Mouse (Mus musculus) testis, adult 2 months (tissue): Measurements from ENCODE around the gene Tbx2. TPM values are rescaled to one million over a fixed set of nuclear protein-coding genes. Genes with fewer than 3 reads are reported as not detected.

Source experiments
- H3K27ac ChIP-seq: fragments of 200-500 bp; 2 replicates; pipeline ENCODE4 v1.5.1; 2012; ENCODE audit warnings: low read depth, low read length; ENCODE audit not compliant: control insufficient read depth, insufficient read depth
- H3K27me3 ChIP-seq: fragments of 200-500 bp; 2 replicates; pipeline ENCODE4 v1.6.1; 2012; ENCODE audit warnings: mild to moderate bottlenecking, low read length, moderate library complexity; ENCODE audit not compliant: control insufficient read depth, insufficient read depth
- H3K36me3 ChIP-seq: fragments of 200-500 bp; 2 replicates; pipeline ENCODE4 v1.6.1; 2012; ENCODE audit warnings: mild to moderate bottlenecking, low read length; ENCODE audit not compliant: control insufficient read depth, insufficient read depth
- H3K4me1 ChIP-seq: fragments of 200-500 bp; 2 replicates; pipeline ENCODE4 v1.6.1; 2012; ENCODE audit warnings: low read length; ENCODE audit not compliant: control insufficient read depth, insufficient read depth
- H3K4me3 ChIP-seq: fragments of 200-500 bp; 2 replicates; pipeline ENCODE4 v1.5.1; 2012; ENCODE audit warnings: low read depth, mild to moderate bottlenecking, low read length, moderate library complexity, mixed read lengths; ENCODE audit not compliant: control insufficient read depth
- CTCF ChIP-seq: fragments of 200-500 bp; IDR thresholded peaks from 2 replicates; pipeline ENCODE4 v1.5.1; 2012; ENCODE audit warnings: low read depth, mild to moderate bottlenecking, inconsistent platforms, low read length, moderate library complexity; ENCODE audit not compliant: control insufficient read depth, insufficient read depth, insufficient replicate concordance
- POLR2A ChIP-seq: fragments of 200-500 bp; IDR thresholded peaks from 2 replicates; pipeline ENCODE4 v1.6.1; 2012; ENCODE audit warnings: low read depth, mild to moderate bottlenecking, inconsistent platforms, low read length, moderate library complexity; ENCODE audit not compliant: control insufficient read depth
- polyA plus RNA-seq: library from polyadenylated mRNA; depleted of rRNA; stranded (reverse); fragments of >200 nt; gene quantifications from 2 replicates; pipeline ENCODE4 v1.2.3, GENCODE M21; 2012; rRNA removed

Gene Tbx2
- 2.3 and 4.0 TPM in 2 replicates for polyA plus RNA-seq

DNA sequence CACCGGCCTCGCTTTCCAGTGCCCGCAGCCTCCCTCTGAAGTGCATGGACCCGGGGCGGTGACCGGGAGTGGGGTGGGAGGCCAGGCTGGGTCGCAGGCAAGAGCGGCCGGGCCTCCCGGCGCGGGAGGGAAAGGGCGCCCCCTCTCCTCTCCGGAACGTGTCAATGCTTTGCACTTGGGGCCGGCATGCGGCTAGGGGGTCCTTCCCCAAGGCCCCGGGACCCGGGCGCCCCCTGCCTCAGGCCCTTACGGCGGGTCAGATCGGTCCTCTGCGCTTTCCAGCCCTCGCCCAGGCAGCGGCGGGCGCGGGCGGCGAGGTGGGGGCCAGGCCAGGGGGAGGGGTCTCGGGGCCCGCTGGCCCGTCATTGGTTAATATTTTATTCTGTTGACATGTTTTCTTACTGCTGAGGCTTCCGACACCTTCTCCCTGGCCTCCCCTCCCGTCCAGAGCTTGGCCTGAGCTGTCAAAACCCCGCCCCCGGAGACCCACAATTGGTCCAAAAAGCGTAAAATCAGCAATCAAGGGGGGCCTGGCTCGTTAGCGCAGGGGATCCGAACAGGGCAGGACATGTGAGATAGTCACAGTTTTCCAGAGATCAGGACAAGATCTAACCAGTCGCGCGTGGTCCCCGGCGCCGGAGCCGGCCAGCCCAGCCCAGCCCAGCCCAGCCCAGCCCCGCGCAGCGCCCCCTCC is at the start of gene Tbx2:
Tbx2 (plus strand) TSS at position 321 of the 694 bp plus-strand sequence.
- Histone ChIP-seq H3K27ac (0 out of 2 replicates have a peak within 1 kb of the TSS, but pooled peaks have one; percentile 34), H3K36me3 (no peaks in the 10 kb centered on the region), H3K27me3 (peaks cover 2% of the 10 kb centered on the region), H3K4me3 (peak within 1 kb of the TSS; percentile 63), H3K4me1 (peaks cover 28% of the 10 kb centered on the region)
- TF ChIP-seq POLR2A (no peak), CTCF (no peak)

DNA sequence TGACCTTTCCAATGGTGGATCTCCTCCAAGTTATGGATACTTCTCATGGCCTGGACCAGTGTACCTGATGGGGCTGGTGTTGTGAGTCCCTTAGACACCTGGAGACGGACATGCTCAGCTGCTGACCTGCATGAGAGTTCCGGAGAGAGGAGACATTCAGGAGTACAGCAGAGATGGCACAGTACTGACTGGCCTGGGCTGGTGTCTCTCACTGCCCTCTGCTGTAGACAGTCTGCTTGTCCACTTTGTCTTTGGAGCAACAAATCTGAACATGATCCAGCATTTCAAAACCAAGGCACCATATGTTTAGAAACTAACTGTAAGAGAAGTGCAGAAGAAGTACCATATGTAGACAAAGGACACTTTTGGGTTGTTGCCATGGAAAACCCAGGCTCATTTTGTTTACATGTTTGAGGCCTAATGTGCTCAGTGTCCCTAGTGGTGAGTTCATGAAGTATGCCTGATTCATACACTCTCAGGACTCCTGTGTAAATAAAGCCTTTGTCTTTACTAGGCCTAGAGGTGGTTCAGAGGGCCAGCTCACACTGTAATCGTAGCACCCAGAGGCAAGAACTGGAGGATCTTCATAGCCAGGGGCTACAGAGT is 46.1 kb upstream of the Tbx2 start:
- Histone ChIP-seq H3K4me3 (no peak overlapping the region), H3K27ac (no peak overlapping the region), H3K27me3 (no peaks in the 10 kb centered on the region), H3K36me3 (no peaks in the 10 kb centered on the region), H3K4me1 (no peaks in the 10 kb centered on the region)
- no peak for TF ChIP-seq POLR2A
- no peak for TF ChIP-seq CTCF

DNA sequence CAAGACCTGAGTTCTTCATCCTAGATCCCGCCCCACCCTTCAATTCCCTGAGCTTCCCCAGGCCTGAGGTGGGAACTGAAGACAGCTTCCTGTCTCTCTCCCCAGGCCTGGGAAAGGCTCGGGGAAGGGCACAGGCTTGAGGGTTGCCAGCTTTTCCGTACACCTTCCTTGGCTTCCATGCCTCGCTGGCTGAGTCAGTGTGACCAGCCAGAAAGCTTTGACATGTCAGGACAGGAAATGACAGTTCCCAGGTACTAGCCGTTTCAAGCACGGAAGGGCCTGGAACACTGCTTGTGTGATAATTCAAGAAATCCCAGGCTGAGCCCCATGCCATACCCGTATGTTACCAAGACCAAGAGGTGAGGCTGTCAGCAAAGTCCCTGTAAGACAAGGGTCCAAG is 42.6 kb upstream of the Tbx2 start:
- Histone ChIP-seq H3K36me3 (no peaks in the 10 kb centered on the region), H3K4me1 (no peaks in the 10 kb centered on the region), H3K27ac (no peak overlapping the region), H3K27me3 (no peaks in the 10 kb centered on the region), H3K4me3 (no peak overlapping the region)
- TF ChIP-seq CTCF = no peak
- TF ChIP-seq POLR2A = no peak

DNA sequence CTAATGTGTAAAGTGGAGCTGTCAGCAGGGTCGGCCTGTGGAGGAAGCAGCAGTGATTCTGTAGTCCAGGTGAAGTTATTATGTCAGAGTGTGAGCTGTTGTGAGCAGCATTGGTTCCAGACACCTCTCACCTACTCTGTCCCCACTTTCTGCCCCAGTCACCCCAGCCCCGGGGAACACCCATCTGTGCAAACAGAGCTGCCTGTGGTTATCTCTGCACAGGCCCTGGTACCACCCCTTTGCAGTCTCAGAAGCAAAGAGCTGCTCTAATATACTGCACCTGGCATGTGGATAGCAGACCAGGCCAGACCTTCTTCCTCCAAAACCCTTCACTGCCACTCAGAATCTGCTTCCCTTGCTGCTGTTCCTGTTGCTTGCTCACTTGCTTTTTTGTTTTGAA is 42.1 kb upstream of the Tbx2 start:
- H3K27ac ChIP-seq = no peak overlapping the region
- H3K4me3 ChIP-seq = no peak overlapping the region
- no peaks in the 10 kb centered on the region for H3K36me3 ChIP-seq
- TF ChIP-seq POLR2A = no peak
- no peak for TF ChIP-seq CTCF
- H3K27me3 ChIP-seq = no peaks in the 10 kb centered on the region
- H3K4me1 ChIP-seq = no peaks in the 10 kb centered on the region

DNA sequence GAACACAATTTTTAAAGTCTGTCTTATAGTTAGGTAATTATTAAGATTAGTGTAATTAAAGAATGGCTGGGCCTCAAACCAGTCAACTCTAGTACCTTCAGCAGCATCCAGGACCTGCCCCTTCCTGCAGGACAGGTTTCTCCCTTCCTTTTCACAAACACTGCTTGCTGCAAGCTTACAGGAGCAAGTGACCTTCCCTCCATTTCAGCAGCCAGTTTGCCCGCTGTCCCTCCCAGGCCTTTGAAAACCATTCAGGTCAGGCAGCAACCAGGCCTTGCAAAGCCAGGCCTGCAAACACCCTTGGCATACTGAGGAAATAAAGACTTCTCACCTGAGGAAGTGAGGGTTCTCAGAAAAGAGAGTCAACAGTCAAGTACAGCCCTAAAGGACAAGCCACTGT is 41.1 kb upstream of the Tbx2 start:
- TF ChIP-seq CTCF = no peak
- no peak for TF ChIP-seq POLR2A
- Histone ChIP-seq H3K4me1 (no peaks in the 10 kb centered on the region), H3K27me3 (no peaks in the 10 kb centered on the region), H3K36me3 (no peaks in the 10 kb centered on the region), H3K27ac (no peak overlapping the region), H3K4me3 (no peak overlapping the region)

DNA sequence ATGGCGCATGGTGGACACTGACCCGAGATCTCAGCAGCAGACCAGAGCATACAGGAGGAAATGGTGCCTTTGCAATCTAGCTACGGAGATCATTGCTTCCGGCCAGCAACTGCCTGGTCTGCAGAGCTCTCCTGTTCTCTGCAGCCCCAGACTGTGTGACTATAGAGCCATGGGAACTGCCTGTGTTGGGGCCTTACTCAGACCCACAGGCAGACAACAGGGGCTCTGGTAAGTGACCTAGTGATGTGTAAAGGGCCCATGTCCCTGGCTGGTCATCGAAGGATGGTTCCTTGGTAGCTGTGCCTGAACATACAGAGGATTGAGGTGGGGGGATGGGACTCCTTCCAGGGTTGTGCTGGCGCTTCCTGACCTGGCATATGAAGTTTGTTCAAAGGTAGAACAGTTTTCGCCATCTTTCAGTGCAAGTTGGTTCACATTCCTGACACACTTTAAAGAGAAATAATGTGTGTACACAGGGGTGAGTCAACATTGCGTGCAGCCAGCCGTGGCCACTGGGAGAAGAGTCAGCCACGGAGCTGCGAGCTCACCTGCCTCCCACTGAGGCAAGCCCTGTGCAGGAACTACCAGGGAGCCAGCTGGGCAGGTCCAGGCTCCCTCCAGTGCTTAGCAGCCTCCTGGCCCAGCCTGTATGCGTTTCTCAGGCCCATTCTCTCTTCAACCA is 39.7 kb upstream of the Tbx2 start:
- no peak for TF ChIP-seq CTCF
- TF ChIP-seq POLR2A = no peak
- H3K27me3 ChIP-seq = no peaks in the 10 kb centered on the region
- no peak overlapping the region for H3K27ac ChIP-seq
- H3K36me3 ChIP-seq = no peaks in the 10 kb centered on the region
- no peaks in the 10 kb centered on the region for H3K4me1 ChIP-seq
- no peak overlapping the region for H3K4me3 ChIP-seq

DNA sequence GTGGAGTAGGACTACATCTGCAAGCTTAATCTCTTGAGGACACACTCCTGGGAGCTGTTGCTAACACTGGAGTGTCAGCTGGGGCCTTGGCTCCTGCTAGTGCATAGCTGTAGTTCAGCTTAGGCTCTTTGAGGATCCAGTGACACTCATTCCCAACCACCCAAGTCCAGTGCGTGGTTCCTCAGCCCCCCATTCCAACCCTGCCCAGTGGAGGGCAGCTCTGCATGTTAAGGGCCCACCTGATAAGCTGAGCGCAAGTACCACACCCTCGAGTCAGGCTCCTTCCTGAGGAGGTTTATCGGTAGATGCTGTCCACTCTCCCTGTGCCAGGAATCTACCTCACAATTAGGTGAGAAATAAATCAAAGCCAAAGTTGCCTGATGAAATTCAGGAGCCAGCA is 32.9 kb upstream of the Tbx2 start:
- H3K27ac ChIP-seq = no peak overlapping the region
- H3K4me1 ChIP-seq = no peaks in the 10 kb centered on the region
- H3K36me3 ChIP-seq = no peaks in the 10 kb centered on the region
- H3K4me3 ChIP-seq = no peak overlapping the region
- TF ChIP-seq POLR2A (no peak), CTCF (no peak)
- no peaks in the 10 kb centered on the region for H3K27me3 ChIP-seq

DNA sequence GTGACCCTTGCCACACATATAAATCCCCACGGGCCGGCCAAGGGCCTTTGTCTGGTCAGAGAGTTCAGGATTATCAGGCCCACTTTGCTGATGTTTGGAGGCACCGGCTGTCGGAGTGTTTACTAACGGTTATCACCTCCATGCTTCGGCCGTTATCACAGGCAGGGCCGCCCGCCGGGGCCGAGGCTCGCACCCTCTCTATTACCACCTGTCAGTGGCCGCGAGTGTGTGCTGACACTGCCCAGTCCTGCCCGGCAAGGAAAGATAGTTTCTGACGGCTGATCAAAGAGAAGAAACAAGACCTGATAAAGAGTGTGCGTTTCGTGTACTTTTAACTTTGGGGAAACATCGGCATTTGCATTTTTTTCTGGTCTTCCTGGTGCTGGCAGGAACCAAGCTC is 32.5 kb upstream of the Tbx2 start:
- Histone ChIP-seq H3K4me3 (no peak overlapping the region), H3K36me3 (no peaks in the 10 kb centered on the region), H3K27ac (no peak overlapping the region), H3K27me3 (no peaks in the 10 kb centered on the region), H3K4me1 (no peaks in the 10 kb centered on the region)
- no peak for TF ChIP-seq CTCF
- TF ChIP-seq POLR2A = no peak
